Mouse (Mus musculus): ENCODE results near the gene Krtap28-13. TPM values are rescaled to one million over a fixed set of nuclear protein-coding genes. Genes with fewer than 3 reads are reported as not detected.

Krtap28-13 gene
- polyA plus RNA-seq, 1 experiment from 2014 or later, result not detected

GRCm38 (mm10) chr1:83091268-83091667, 30.5 kb downstream of the Krtap28-13 start:
- Histone ChIP-seq H3K36me3 (ENCODE audit: control insufficient read depth, insufficient read depth, low read length) (no peaks in the 10 kb centered on the region), H3K27ac (replicated peaks in 1 of 2; ENCODE audit: control insufficient read depth in 1 of 2, insufficient read depth in 1 of 2, low read depth in 2 of 2, low read length in 2 of 2) (no peak overlapping the region), H3K4me3 (ENCODE audit: control insufficient read depth in 1 of 2, insufficient read depth in 1 of 2, low read depth in 1 of 2, low read length in 2 of 2) (no peak overlapping the region), H3K9me3 (ENCODE audit: control insufficient read depth, low read length) (no peaks in the 10 kb centered on the region), H3K9ac (ENCODE audit: low read length) (no peak overlapping the region), H3K4me1 (ENCODE audit: control insufficient read depth in 2 of 2, insufficient read depth in 2 of 2, low read length in 2 of 2) (peaks cover 0 to 4% of the 10 kb centered on the region in 2 experiments; a peak in 2 of 4 replicates), H3K27me3 (ENCODE audit: control insufficient read depth, insufficient read depth, low read length) (no peaks in the 10 kb centered on the region), H3K4me2 (ENCODE audit: low read length) (no peak overlapping the region)
- WGBS, result 41% methylated on average over 3 of the region's 3 CpGs
- no peak for ATAC-seq (ENCODE audit: insufficient number of reproducible peaks, insufficient read depth, low FRiP score, low read depth)

- Histone ChIP-seq H3K27me3 (ENCODE audit: control insufficient read depth, insufficient read depth, low read length) (no peaks in the 10 kb centered on the region), H3K36me3 (ENCODE audit: control insufficient read depth, insufficient read depth, low read length) (no peaks in the 10 kb centered on the region), H3K9me3 (ENCODE audit: control insufficient read depth, low read length) (no peaks in the 10 kb centered on the region), H3K4me1 (ENCODE audit: control insufficient read depth in 2 of 2, insufficient read depth in 2 of 2, low read length in 2 of 2) (peaks cover 7 to 16% of the 10 kb centered on the region in 2 experiments; a peak in 3 of 4 replicates), H3K4me2 (ENCODE audit: low read length) (no peak overlapping the region), H3K4me3 (ENCODE audit: control insufficient read depth in 1 of 2, insufficient read depth in 1 of 2, low read depth in 1 of 2, low read length in 2 of 2) (no peak overlapping the region), H3K9ac (ENCODE audit: low read length) (no peak overlapping the region), H3K27ac (replicated peaks in 1 of 2; ENCODE audit: control insufficient read depth in 1 of 2, insufficient read depth in 1 of 2, low read depth in 2 of 2, low read length in 2 of 2) (no peak overlapping the region)
- WGBS, result 87% methylated on average over 4 of the region's 4 CpGs
- no peak for ATAC-seq (ENCODE audit: insufficient number of reproducible peaks, insufficient read depth, low FRiP score, low read depth)
Measured at GRCm38 (mm10) chr1:83096935-83097334, 36.2 kb downstream of the Krtap28-13 start.

GRCm38 (mm10) chr1:83099160-83099559, 38.4 kb downstream of the Krtap28-13 start:
- no peaks in the 10 kb centered on the region for H3K36me3 ChIP-seq (ENCODE audit: control insufficient read depth, insufficient read depth, low read length)
- no peaks in the 10 kb centered on the region for H3K9me3 ChIP-seq (ENCODE audit: control insufficient read depth, low read length)
- H3K9ac ChIP-seq (ENCODE audit: low read length), result no peak overlapping the region
- no peaks in the 10 kb centered on the region for H3K27me3 ChIP-seq (ENCODE audit: control insufficient read depth, insufficient read depth, low read length)
- peaks cover 7 to 18% of the 10 kb centered on the region in 2 experiments; a peak in 3 of 4 replicates for H3K4me1 ChIP-seq (ENCODE audit: control insufficient read depth in 2 of 2, insufficient read depth in 2 of 2, low read length in 2 of 2)
- ATAC-seq (ENCODE audit: insufficient number of reproducible peaks, insufficient read depth, low FRiP score, low read depth), result no peak
- WGBS, result 69% methylated on average over 2 of the region's 2 CpGs
- no peak overlapping the region for H3K4me3 ChIP-seq (ENCODE audit: control insufficient read depth in 1 of 2, insufficient read depth in 1 of 2, low read depth in 1 of 2, low read length in 2 of 2)
- peak overlapping the region in 1 of 2 experiments; percentile 9; a peak in 1 of 4 replicates for H3K27ac ChIP-seq (replicated peaks in 1 of 2; ENCODE audit: control insufficient read depth in 1 of 2, insufficient read depth in 1 of 2, low read depth in 2 of 2, low read length in 2 of 2)
- no peak overlapping the region for H3K4me2 ChIP-seq (ENCODE audit: low read length)

- no peaks in the 10 kb centered on the region for H3K27me3 ChIP-seq (ENCODE audit: control insufficient read depth, insufficient read depth, low read length)
- no peaks in the 10 kb centered on the region for H3K9me3 ChIP-seq (ENCODE audit: control insufficient read depth, low read length)
- no peaks in the 10 kb centered on the region for H3K36me3 ChIP-seq (ENCODE audit: control insufficient read depth, insufficient read depth, low read length)
- H3K4me1 ChIP-seq (ENCODE audit: control insufficient read depth in 2 of 2, insufficient read depth in 2 of 2, low read length in 2 of 2), result peaks cover 7 to 18% of the 10 kb centered on the region in 2 experiments; a peak in 3 of 4 replicates
- no peak overlapping the region for H3K4me2 ChIP-seq (ENCODE audit: low read length)
- H3K9ac ChIP-seq (ENCODE audit: low read length), result no peak overlapping the region
- H3K27ac ChIP-seq (replicated peaks in 1 of 2; ENCODE audit: control insufficient read depth in 1 of 2, insufficient read depth in 1 of 2, low read depth in 2 of 2, low read length in 2 of 2), result peak overlapping the region; percentile 7 to 44; a peak in 2 of 4 replicates
- WGBS, result 43% methylated on average over 7 of the region's 7 CpGs
- ATAC-seq (ENCODE audit: insufficient number of reproducible peaks, insufficient read depth, low FRiP score, low read depth), result no peak
- no peak overlapping the region for H3K4me3 ChIP-seq (ENCODE audit: control insufficient read depth in 1 of 2, insufficient read depth in 1 of 2, low read depth in 1 of 2, low read length in 2 of 2)
Measured at GRCm38 (mm10) chr1:83099580-83100137, 38.9 kb downstream of the Krtap28-13 start.

- ATAC-seq (ENCODE audit: insufficient number of reproducible peaks, insufficient read depth, low FRiP score, low read depth), result no peak
- 35% methylated on average over 3 of the region's 3 CpGs for WGBS
- H3K27me3 ChIP-seq (ENCODE audit: control insufficient read depth, insufficient read depth, low read length), result no peaks in the 10 kb centered on the region
- no peaks in the 10 kb centered on the region for H3K9me3 ChIP-seq (ENCODE audit: control insufficient read depth, low read length)
- H3K4me1 ChIP-seq (ENCODE audit: control insufficient read depth in 2 of 2, insufficient read depth in 2 of 2, low read length in 2 of 2), result peaks cover 7 to 14% of the 10 kb centered on the region in 2 experiments; a peak in 3 of 4 replicates
- H3K36me3 ChIP-seq (ENCODE audit: control insufficient read depth, insufficient read depth, low read length), result no peaks in the 10 kb centered on the region
- no peak overlapping the region for H3K4me3 ChIP-seq (ENCODE audit: control insufficient read depth in 1 of 2, insufficient read depth in 1 of 2, low read depth in 1 of 2, low read length in 2 of 2)
- H3K4me2 ChIP-seq (ENCODE audit: low read length), result no peak overlapping the region
- H3K9ac ChIP-seq (ENCODE audit: low read length), result no peak overlapping the region
- 0 out of 4 replicates have a peak overlapping the region, but pooled peaks of 1 of the 2 experiments have one; percentile 12 for H3K27ac ChIP-seq (replicated peaks in 1 of 2; ENCODE audit: control insufficient read depth in 1 of 2, insufficient read depth in 1 of 2, low read depth in 2 of 2, low read length in 2 of 2)
Measured at GRCm38 (mm10) chr1:83101891-83102290, 41.2 kb downstream of the Krtap28-13 start.

- H3K36me3 ChIP-seq (ENCODE audit: control insufficient read depth, insufficient read depth, low read length), result no peaks in the 10 kb centered on the region
- 70% methylated on average over 1 of the region's 1 CpGs for WGBS
- H3K4me2 ChIP-seq (ENCODE audit: low read length), result no peak overlapping the region
- no peaks in the 10 kb centered on the region for H3K27me3 ChIP-seq (ENCODE audit: control insufficient read depth, insufficient read depth, low read length)
- peaks cover 0 to 7% of the 10 kb centered on the region in 2 experiments; a peak in 2 of 4 replicates for H3K4me1 ChIP-seq (ENCODE audit: control insufficient read depth in 2 of 2, insufficient read depth in 2 of 2, low read length in 2 of 2)
- no peak overlapping the region for H3K27ac ChIP-seq (replicated peaks in 1 of 2; ENCODE audit: control insufficient read depth in 1 of 2, insufficient read depth in 1 of 2, low read depth in 2 of 2, low read length in 2 of 2)
- no peak for ATAC-seq (ENCODE audit: insufficient number of reproducible peaks, insufficient read depth, low FRiP score, low read depth)
- no peak overlapping the region for H3K4me3 ChIP-seq (ENCODE audit: control insufficient read depth in 1 of 2, insufficient read depth in 1 of 2, low read depth in 1 of 2, low read length in 2 of 2)
- no peak overlapping the region for H3K9ac ChIP-seq (ENCODE audit: low read length)
- no peaks in the 10 kb centered on the region for H3K9me3 ChIP-seq (ENCODE audit: control insufficient read depth, low read length)
Measured at GRCm38 (mm10) chr1:83105464-83105863, 44.7 kb downstream of the Krtap28-13 start.

- Histone ChIP-seq H3K27ac (replicated peaks in 1 of 2; ENCODE audit: control insufficient read depth in 1 of 2, insufficient read depth in 1 of 2, low read depth in 2 of 2, low read length in 2 of 2) (no peak overlapping the region), H3K27me3 (ENCODE audit: control insufficient read depth, insufficient read depth, low read length) (no peaks in the 10 kb centered on the region), H3K9me3 (ENCODE audit: control insufficient read depth, low read length) (no peaks in the 10 kb centered on the region), H3K9ac (ENCODE audit: low read length) (no peak overlapping the region), H3K4me3 (ENCODE audit: control insufficient read depth in 1 of 2, insufficient read depth in 1 of 2, low read depth in 1 of 2, low read length in 2 of 2) (no peak overlapping the region), H3K36me3 (ENCODE audit: control insufficient read depth, insufficient read depth, low read length) (no peaks in the 10 kb centered on the region), H3K4me2 (ENCODE audit: low read length) (no peak overlapping the region), H3K4me1 (ENCODE audit: control insufficient read depth in 2 of 2, insufficient read depth in 2 of 2, low read length in 2 of 2) (no peaks in the 10 kb centered on the region)
- WGBS, result 75% methylated on average over 5 of the region's 5 CpGs
- no peak for ATAC-seq (ENCODE audit: insufficient number of reproducible peaks, insufficient read depth, low FRiP score, low read depth)
Measured at GRCm38 (mm10) chr1:83107410-83107978, 46.8 kb downstream of the Krtap28-13 start.

All from heart, embryonic 14.5 days (tissue).